Mouse (Mus musculus): Measurements from ENCODE around the gene Gpa33. TPM values are rescaled to one million over a fixed set of nuclear protein-coding genes. Genes with fewer than 3 reads are reported as not detected.

Gene Gpa33
- polyA plus RNA-seq, 1 experiment from 2014 or later, result not detected

GRCm38 (mm10) chr1:166185357-166185756, 55.3 kb downstream of the Gpa33 start:
- TF ChIP-seq EP300 (IDR thresholded peaks at IDR 0.05; ENCODE audit: low read depth), result no peak
- no peak for TF ChIP-seq CTCF (IDR thresholded peaks at IDR 0.05; ENCODE audit: low read depth)
- Histone ChIP-seq H3K4me1 (ENCODE audit: insufficient read depth) (no peaks in the 10 kb centered on the region), H3K27me3 (ENCODE audit: insufficient read depth, low read length) (no peaks in the 10 kb centered on the region), H3K4me3 (ENCODE audit: low read depth, low read length) (no peak overlapping the region), H3K9ac (replicated peaks) (no peak overlapping the region), H3K9me3 (ENCODE audit: low read length) (no peaks in the 10 kb centered on the region; the same call in 1 of the 2 replicates), H3K36me3 (replicated peaks; ENCODE audit: insufficient read depth, low read length) (no peaks in the 10 kb centered on the region), H3K27ac (ENCODE audit: low read depth) (no peak overlapping the region), H3K4me2 (ENCODE audit: low read depth, low read length) (no peak overlapping the region)
- DNase-seq, result no peak
- ATAC-seq, result no peak
- 58% methylated on average over 5 of the region's 5 CpGs for WGBS (ENCODE audit: insufficient replicate concordance)

GRCm38 (mm10) chr1:166189821-166190220, 59.8 kb downstream of the Gpa33 start:
- Histone ChIP-seq H3K9me3 (ENCODE audit: low read length) (no peaks in the 10 kb centered on the region; the same call in 1 of the 2 replicates), H3K4me2 (ENCODE audit: low read depth, low read length) (no peak overlapping the region), H3K27ac (ENCODE audit: low read depth) (no peak overlapping the region), H3K9ac (replicated peaks) (no peak overlapping the region), H3K27me3 (ENCODE audit: insufficient read depth, low read length) (no peaks in the 10 kb centered on the region), H3K36me3 (replicated peaks; ENCODE audit: insufficient read depth, low read length) (no peaks in the 10 kb centered on the region), H3K4me1 (ENCODE audit: insufficient read depth) (no peaks in the 10 kb centered on the region), H3K4me3 (ENCODE audit: low read depth, low read length) (no peak overlapping the region)
- 84% methylated on average over 4 of the region's 4 CpGs for WGBS (ENCODE audit: insufficient replicate concordance)
- no peak for DNase-seq
- no peak for ATAC-seq
- no peak for TF ChIP-seq EP300 (IDR thresholded peaks at IDR 0.05; ENCODE audit: low read depth)
- TF ChIP-seq CTCF (IDR thresholded peaks at IDR 0.05; ENCODE audit: low read depth), result no peak

GRCm38 (mm10) chr1:166204171-166204570, 74.1 kb downstream of the Gpa33 start:
- H3K4me1 ChIP-seq (ENCODE audit: insufficient read depth), result no peaks in the 10 kb centered on the region
- H3K27ac ChIP-seq (ENCODE audit: low read depth), result no peak overlapping the region
- WGBS (ENCODE audit: insufficient replicate concordance), result 41% methylated on average over 5 of the region's 5 CpGs
- H3K9me3 ChIP-seq (ENCODE audit: low read length), result no peaks in the 10 kb centered on the region
- no peak overlapping the region for H3K9ac ChIP-seq (replicated peaks)
- H3K4me3 ChIP-seq (ENCODE audit: low read depth, low read length), result no peak overlapping the region
- no peaks in the 10 kb centered on the region for H3K27me3 ChIP-seq (ENCODE audit: insufficient read depth, low read length)
- no peak for ATAC-seq
- no peak overlapping the region for H3K4me2 ChIP-seq (ENCODE audit: low read depth, low read length)
- H3K36me3 ChIP-seq (replicated peaks; ENCODE audit: insufficient read depth, low read length), result no peaks in the 10 kb centered on the region
- TF ChIP-seq CTCF (IDR thresholded peaks at IDR 0.05; ENCODE audit: low read depth) (no peak), EP300 (IDR thresholded peaks at IDR 0.05; ENCODE audit: low read depth) (no peak)
- no peak for DNase-seq

- WGBS (ENCODE audit: insufficient replicate concordance), result 63% methylated on average over 3 of the region's 3 CpGs
- DNase-seq, result no peak
- Histone ChIP-seq H3K4me1 (ENCODE audit: insufficient read depth) (no peaks in the 10 kb centered on the region), H3K27ac (ENCODE audit: low read depth) (no peak overlapping the region), H3K9me3 (ENCODE audit: low read length) (no peaks in the 10 kb centered on the region), H3K4me3 (ENCODE audit: low read depth, low read length) (no peak overlapping the region), H3K36me3 (replicated peaks; ENCODE audit: insufficient read depth, low read length) (no peaks in the 10 kb centered on the region), H3K9ac (replicated peaks) (no peak overlapping the region), H3K4me2 (ENCODE audit: low read depth, low read length) (no peak overlapping the region), H3K27me3 (ENCODE audit: insufficient read depth, low read length) (no peaks in the 10 kb centered on the region)
- ATAC-seq, result no peak
- no peak for TF ChIP-seq CTCF (IDR thresholded peaks at IDR 0.05; ENCODE audit: low read depth)
- no peak for TF ChIP-seq EP300 (IDR thresholded peaks at IDR 0.05; ENCODE audit: low read depth)
These were observed 75.1 kb downstream of the Gpa33 start for GRCm38 (mm10) chr1:166205159-166205558.

- Histone ChIP-seq H3K27me3 (ENCODE audit: insufficient read depth, low read length) (no peaks in the 10 kb centered on the region), H3K27ac (ENCODE audit: low read depth) (no peak overlapping the region), H3K4me2 (ENCODE audit: low read depth, low read length) (no peak overlapping the region), H3K36me3 (replicated peaks; ENCODE audit: insufficient read depth, low read length) (no peaks in the 10 kb centered on the region), H3K4me1 (ENCODE audit: insufficient read depth) (no peaks in the 10 kb centered on the region), H3K9me3 (ENCODE audit: low read length) (no peaks in the 10 kb centered on the region), H3K9ac (replicated peaks) (no peak overlapping the region), H3K4me3 (ENCODE audit: low read depth, low read length) (no peak overlapping the region)
- DNase-seq (no peak), ATAC-seq (no peak)
- 76% methylated on average over 6 of the region's 6 CpGs for WGBS (ENCODE audit: insufficient replicate concordance)
- TF ChIP-seq CTCF (IDR thresholded peaks at IDR 0.05; ENCODE audit: low read depth), result no peak
- no peak for TF ChIP-seq EP300 (IDR thresholded peaks at IDR 0.05; ENCODE audit: low read depth)
These were observed 79.3 kb downstream of the Gpa33 start for GRCm38 (mm10) chr1:166209371-166209770.

- DNase-seq (no peak), ATAC-seq (no peak)
- Histone ChIP-seq H3K27me3 (ENCODE audit: insufficient read depth, low read length) (no peaks in the 10 kb centered on the region), H3K9ac (replicated peaks) (no peak overlapping the region), H3K9me3 (ENCODE audit: low read length) (no peaks in the 10 kb centered on the region), H3K4me1 (ENCODE audit: insufficient read depth) (no peaks in the 10 kb centered on the region), H3K4me2 (ENCODE audit: low read depth, low read length) (no peak overlapping the region), H3K4me3 (ENCODE audit: low read depth, low read length) (no peak overlapping the region), H3K27ac (ENCODE audit: low read depth) (no peak overlapping the region), H3K36me3 (replicated peaks; ENCODE audit: insufficient read depth, low read length) (no peaks in the 10 kb centered on the region)
- no peak for TF ChIP-seq EP300 (IDR thresholded peaks at IDR 0.05; ENCODE audit: low read depth)
- TF ChIP-seq CTCF (IDR thresholded peaks at IDR 0.05; ENCODE audit: low read depth), result peak; percentile 56
- 73% methylated on average over 4 of the region's 4 CpGs for WGBS (ENCODE audit: insufficient replicate concordance)
These were observed 84.1 kb downstream of the Gpa33 start for GRCm38 (mm10) chr1:166214181-166214580.

Other genes with a start within 250 kb of the Gpa33 start
- gene Pou2f1, start 127.6 kb upstream of the Gpa33 start, polyA plus RNA-seq (2015; fragmentation: Nextera tagmentation; extraction: Ambion mirVana), result 3.3 and 3.4 TPM in 2 replicates
- 0.04 and 0.20 TPM in 2 replicates for gene Dusp27, start 2.3 kb upstream of the Gpa33 start, polyA plus RNA-seq (2015; fragmentation: Nextera tagmentation; extraction: Ambion mirVana)
- not detected in 2 replicates for gene Mael, start 108.5 kb downstream of the Gpa33 start, polyA plus RNA-seq (2015; fragmentation: Nextera tagmentation; extraction: Ambion mirVana)
- gene Ildr2, start 123.9 kb downstream of the Gpa33 start, polyA plus RNA-seq (2015; fragmentation: Nextera tagmentation; extraction: Ambion mirVana), result 0.07 TPM in 2 replicates
- gene Tada1, start 248.9 kb downstream of the Gpa33 start, polyA plus RNA-seq (2015; fragmentation: Nextera tagmentation; extraction: Ambion mirVana), result 13.5 and 13.7 TPM in 2 replicates